Mouse (Mus musculus): ENCODE measurements around the gene Adgra3. TPM values are rescaled to one million over a fixed set of nuclear protein-coding genes. Genes with fewer than 3 reads are reported as not detected.

Gene Adgra3
- total and polyA plus RNA-seq, 3 experiments, result not detected

DNA sequence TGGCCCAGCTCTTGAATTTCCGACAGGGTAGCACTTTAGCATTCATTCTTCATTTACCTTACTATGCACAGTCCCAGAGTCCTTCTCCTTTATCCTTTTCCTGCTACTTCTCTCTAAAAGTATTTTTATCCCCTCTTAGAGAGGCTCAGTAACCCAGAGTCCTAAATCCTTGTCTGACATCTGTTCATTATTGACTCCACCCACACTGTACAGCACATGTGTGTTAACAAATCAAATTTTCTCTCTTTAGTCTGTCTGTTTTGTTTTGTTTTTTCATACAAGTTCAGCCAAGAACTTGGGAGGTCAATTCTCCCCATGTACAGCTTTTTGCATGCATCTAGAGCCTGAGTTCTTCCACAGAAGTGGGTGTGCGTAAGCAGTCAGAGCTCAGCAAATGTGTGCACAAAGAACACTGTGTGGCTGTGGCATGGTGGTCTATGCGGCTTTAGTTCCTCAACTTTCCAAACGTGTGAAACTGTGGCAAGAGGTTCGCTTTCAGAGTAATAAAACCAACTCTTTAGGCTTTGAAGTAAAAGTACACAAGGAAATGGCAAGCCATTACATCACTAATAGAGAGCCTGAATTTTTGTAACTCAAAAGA, 42.7 kb downstream of the Adgra3 start:
- Histone ChIP-seq H3K4me3 (ENCODE audit: control insufficient read depth in 1 of 2, insufficient read depth in 1 of 2, low read depth in 2 of 2, low read length in 2 of 2) (no peak overlapping the region), H3K9ac (ENCODE audit: control insufficient read depth, low read depth, low read length, poor library complexity, severe bottlenecking) (no peak overlapping the region), H3K9me3 (replicated peaks; ENCODE audit: insufficient read depth, low read length) (no peaks in the 10 kb centered on the region), H3K79me2 (ENCODE audit: control insufficient read depth, insufficient read depth, low read length, poor library complexity) (no peaks in the 10 kb centered on the region), H3K27ac (ENCODE audit: control insufficient read depth, low read depth, low read length) (no peak overlapping the region), H3K4me1 (ENCODE audit: control insufficient read depth in 1 of 2, insufficient read depth in 2 of 2, low read length in 2 of 2) (no peaks in the 10 kb centered on the region; a peak in 1 of 4 replicates), H3K27me3 (ENCODE audit: control insufficient read depth in 1 of 2, insufficient read depth in 2 of 2, low read length in 2 of 2) (no peaks in the 10 kb centered on the region), H3K36me3 (ENCODE audit: control insufficient read depth in 1 of 2, insufficient read depth in 2 of 2, low read length in 2 of 2) (peaks cover 0 to 3% of the 10 kb centered on the region in 2 experiments; a peak in 1 of 4 replicates)
- no peak for DNase-seq (ENCODE audit: low read depth, low spot score)
- TF ChIP-seq POLR2AphosphoS5 (IDR thresholded peaks at IDR 0.05; ENCODE audit: borderline replicate concordance, low read depth, low read length) (no peak), GATA1 (IDR thresholded peaks at IDR 0.05; ENCODE audit: low read depth, low read length) (no peak), MYB (IDR thresholded peaks at IDR 0.05; ENCODE audit: low read depth, low read length) (no peak), MAZ (IDR thresholded peaks at IDR 0.05; ENCODE audit: low read depth, low read length) (no peak), RCOR1 (IDR thresholded peaks at IDR 0.05; ENCODE audit: low read depth, low read length) (no peak), MAX (IDR thresholded peaks at IDR 0.05; ENCODE audit: low read length) (no peak), NELFE (IDR thresholded peaks at IDR 0.05; ENCODE audit: low read depth, low read length) (no peak), TAL1 (IDR thresholded peaks at IDR 0.05; ENCODE audit: low read length) (no peak)

DNA sequence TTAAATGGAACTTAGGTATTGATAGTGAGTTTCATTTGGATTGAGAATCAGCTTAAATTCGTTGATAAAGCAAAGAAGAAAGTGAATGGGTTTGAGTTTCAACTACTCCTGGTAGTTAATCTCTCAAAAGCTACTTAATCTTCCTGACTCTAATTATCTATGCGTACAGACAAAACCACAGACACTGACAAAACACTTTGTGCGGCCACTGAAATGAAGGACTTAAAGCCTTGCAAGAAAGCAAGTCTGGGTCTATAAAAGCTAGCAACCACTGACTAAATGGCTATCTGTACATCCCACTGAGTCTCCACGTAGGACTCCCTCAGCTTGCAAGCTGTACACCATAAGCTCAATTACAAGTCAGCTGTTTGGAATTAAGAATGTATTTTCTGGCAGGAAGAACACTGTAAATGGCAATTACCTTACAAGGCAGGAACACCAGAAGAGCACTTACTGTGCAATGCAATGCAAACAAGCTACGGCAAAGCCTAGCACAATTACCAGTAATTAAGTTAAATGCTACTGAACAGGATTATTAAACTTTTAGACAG, 43.6 kb downstream of the Adgra3 start:
- no peaks in the 10 kb centered on the region for H3K79me2 ChIP-seq (ENCODE audit: control insufficient read depth, insufficient read depth, low read length, poor library complexity)
- peak; percentile 38 for DNase-seq (ENCODE audit: low read depth, low spot score)
- no peaks in the 10 kb centered on the region for H3K27me3 ChIP-seq (ENCODE audit: control insufficient read depth in 1 of 2, insufficient read depth in 2 of 2, low read length in 2 of 2)
- H3K27ac ChIP-seq (ENCODE audit: control insufficient read depth, low read depth, low read length), result no peak overlapping the region
- no peak overlapping the region for H3K9ac ChIP-seq (ENCODE audit: control insufficient read depth, low read depth, low read length, poor library complexity, severe bottlenecking)
- TF ChIP-seq HCFC1 (IDR thresholded peaks at IDR 0.05; ENCODE audit: low read depth, low read length), result no peak
- TF ChIP-seq EP300 (IDR thresholded peaks at IDR 0.05; ENCODE audit: low read depth in 1 of 2, low read length in 2 of 2), result peak; percentile 37 to 57; a peak in 2 of 4 replicates
- TF ChIP-seq TCF12 (IDR thresholded peaks at IDR 0.05; ENCODE audit: low read depth, low read length), result peak; percentile 72
- TF ChIP-seq RCOR1 (IDR thresholded peaks at IDR 0.05; ENCODE audit: low read depth, low read length), result peak; percentile 49; the same call in 1 of the 2 replicates
- TF ChIP-seq POLR2A (IDR thresholded peaks at IDR 0.05; ENCODE audit: control insufficient read depth in 1 of 2, insufficient read depth in 1 of 2, low read depth in 1 of 2, low read length in 2 of 2, poor library complexity in 1 of 2), result no peak
- TF ChIP-seq GATA1 (IDR thresholded peaks at IDR 0.05; ENCODE audit: low read depth, low read length), result 0 out of 2 replicates have a peak, but pooled peaks have one; percentile 15
- peaks cover 0 to 3% of the 10 kb centered on the region in 2 experiments; a peak in 1 of 4 replicates for H3K36me3 ChIP-seq (ENCODE audit: control insufficient read depth in 1 of 2, insufficient read depth in 2 of 2, low read length in 2 of 2)
- no peaks in the 10 kb centered on the region; a peak in 1 of 4 replicates for H3K4me1 ChIP-seq (ENCODE audit: control insufficient read depth in 1 of 2, insufficient read depth in 2 of 2, low read length in 2 of 2)
- H3K9me3 ChIP-seq (replicated peaks; ENCODE audit: insufficient read depth, low read length), result no peaks in the 10 kb centered on the region
- no peak overlapping the region for H3K4me3 ChIP-seq (ENCODE audit: control insufficient read depth in 1 of 2, insufficient read depth in 1 of 2, low read depth in 2 of 2, low read length in 2 of 2)

DNA sequence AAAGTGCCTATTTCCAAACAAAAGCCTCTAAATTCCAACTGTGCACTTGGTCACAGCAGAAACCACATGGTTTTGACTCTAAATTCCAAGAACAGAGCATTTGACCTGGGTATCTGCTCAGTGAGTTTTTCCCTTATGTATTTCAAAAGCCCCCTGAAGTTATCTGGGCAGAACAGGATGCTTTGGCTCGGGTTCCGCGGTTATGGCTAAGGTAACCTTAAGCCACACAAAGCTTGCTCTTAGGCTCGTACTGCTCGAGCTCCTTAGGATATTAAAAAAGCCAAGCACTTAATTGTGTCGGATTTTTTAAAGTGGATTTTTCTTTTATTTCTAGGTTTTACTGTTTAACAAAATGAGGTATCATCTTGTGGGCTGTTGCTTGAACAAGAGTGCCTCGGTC, 44.1 kb downstream of the Adgra3 start:
- Histone ChIP-seq H3K27ac (ENCODE audit: control insufficient read depth, low read depth, low read length) (no peak overlapping the region), H3K27me3 (ENCODE audit: control insufficient read depth in 1 of 2, insufficient read depth in 2 of 2, low read length in 2 of 2) (no peaks in the 10 kb centered on the region), H3K79me2 (ENCODE audit: control insufficient read depth, insufficient read depth, low read length, poor library complexity) (no peaks in the 10 kb centered on the region), H3K4me1 (ENCODE audit: control insufficient read depth in 1 of 2, insufficient read depth in 2 of 2, low read length in 2 of 2) (no peaks in the 10 kb centered on the region; a peak in 1 of 4 replicates), H3K36me3 (ENCODE audit: control insufficient read depth in 1 of 2, insufficient read depth in 2 of 2, low read length in 2 of 2) (peaks cover 0 to 3% of the 10 kb centered on the region in 2 experiments; a peak in 1 of 4 replicates), H3K9ac (ENCODE audit: control insufficient read depth, low read depth, low read length, poor library complexity, severe bottlenecking) (no peak overlapping the region), H3K4me3 (ENCODE audit: control insufficient read depth in 1 of 2, insufficient read depth in 1 of 2, low read depth in 2 of 2, low read length in 2 of 2) (no peak overlapping the region), H3K9me3 (replicated peaks; ENCODE audit: insufficient read depth, low read length) (no peaks in the 10 kb centered on the region)
- DNase-seq (ENCODE audit: low read depth, low spot score), result peak; percentile 25
- TF ChIP-seq SMC3 (IDR thresholded peaks at IDR 0.05; ENCODE audit: low read depth, low read length) (no peak), ZKSCAN1 (IDR thresholded peaks at IDR 0.05; ENCODE audit: low read depth, low read length) (no peak), EP300 (IDR thresholded peaks at IDR 0.05; ENCODE audit: low read depth in 1 of 2, low read length in 2 of 2) (no peak), USF1 (IDR thresholded peaks at IDR 0.05; ENCODE audit: low read depth, low read length) (no peak), TBP (IDR thresholded peaks at IDR 0.05; ENCODE audit: low read depth, low read length) (no peak), CHD1 (IDR thresholded peaks at IDR 0.05; ENCODE audit: low read depth, low read length) (no peak), CHD2 (IDR thresholded peaks at IDR 0.05; ENCODE audit: low read length) (no peak), NELFE (IDR thresholded peaks at IDR 0.05; ENCODE audit: low read depth, low read length) (no peak), NRF1 (IDR thresholded peaks at IDR 0.05; ENCODE audit: insufficient read depth, low read depth, low read length, poor library complexity, severe bottlenecking) (no peak), POLR2AphosphoS2 (IDR thresholded peaks at IDR 0.05; ENCODE audit: low read length) (no peak), MYC (IDR thresholded peaks at IDR 0.05; ENCODE audit: low read depth, low read length) (no peak), HCFC1 (IDR thresholded peaks at IDR 0.05; ENCODE audit: low read depth, low read length) (no peak), POLR2A (IDR thresholded peaks at IDR 0.05; ENCODE audit: control insufficient read depth in 1 of 2, insufficient read depth in 1 of 2, low read depth in 1 of 2, low read length in 2 of 2, poor library complexity in 1 of 2) (no peak), ZC3H11A (IDR thresholded peaks at IDR 0.05; ENCODE audit: low read depth, low read length) (no peak), KAT2A (conservative IDR thresholded peaks at IDR 0.05; ENCODE audit: low read depth, low read length) (no peak), GABPA (IDR thresholded peaks at IDR 0.05; ENCODE audit: low read depth, low read length) (no peak), ETS1 (IDR thresholded peaks at IDR 0.05; ENCODE audit: low read depth, low read length) (no peak)

Measured in MEL (cell line).